Mouse (Mus musculus): Measurements from ENCODE around the gene Gpr157.
A peak's percentile ranks its signal among the peaks of the same experiment; 100 is the strongest.
"Not testable (repeated sequence)": the region's sequence is repeated elsewhere in the genome, so short reads cannot be mapped to it uniquely, and the experiment has no call there.

Gpr157 gene

DNA sequence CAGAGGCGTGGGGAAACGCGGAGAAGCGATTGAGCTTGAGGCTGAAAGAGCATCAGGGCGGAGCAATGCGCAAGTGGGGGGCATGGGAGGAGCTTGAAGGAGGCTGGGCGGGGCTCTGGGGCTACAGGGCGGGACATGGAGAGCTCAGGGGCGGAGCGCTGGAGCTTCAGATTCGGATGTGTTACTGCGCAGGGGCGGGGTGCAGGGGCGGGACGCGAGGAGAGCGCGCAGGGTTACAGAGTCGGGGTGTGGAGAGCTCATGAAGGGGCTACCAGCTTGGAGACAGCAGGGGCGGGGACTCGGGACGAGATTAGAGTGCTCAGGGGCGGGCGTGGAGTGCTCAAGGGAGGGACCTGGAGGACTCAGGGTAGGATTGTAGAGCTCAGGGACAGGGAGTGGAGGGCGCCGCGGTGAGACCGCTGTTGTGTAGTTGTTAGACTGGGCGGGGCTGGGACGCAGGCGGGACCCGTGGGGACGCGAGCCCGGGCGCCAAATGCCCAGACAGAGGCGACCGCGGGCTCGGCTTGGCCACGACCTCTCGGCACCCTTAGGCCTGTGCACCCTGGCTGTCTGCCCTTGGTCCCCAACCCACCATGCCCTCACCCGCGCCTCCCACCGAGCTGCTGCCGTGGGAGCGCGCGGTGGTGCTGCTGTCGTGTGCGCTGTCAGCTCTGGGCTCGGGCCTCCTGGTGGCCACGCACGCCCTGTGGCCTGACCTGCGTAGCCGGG is at the start of gene Gpr157:
Gene Gpr157 (plus strand): TSS at position 205 of the 729 bp plus-strand sequence.
- peak; percentile 86 for DNase-seq (ENCODE audit: low spot score)

DNA sequence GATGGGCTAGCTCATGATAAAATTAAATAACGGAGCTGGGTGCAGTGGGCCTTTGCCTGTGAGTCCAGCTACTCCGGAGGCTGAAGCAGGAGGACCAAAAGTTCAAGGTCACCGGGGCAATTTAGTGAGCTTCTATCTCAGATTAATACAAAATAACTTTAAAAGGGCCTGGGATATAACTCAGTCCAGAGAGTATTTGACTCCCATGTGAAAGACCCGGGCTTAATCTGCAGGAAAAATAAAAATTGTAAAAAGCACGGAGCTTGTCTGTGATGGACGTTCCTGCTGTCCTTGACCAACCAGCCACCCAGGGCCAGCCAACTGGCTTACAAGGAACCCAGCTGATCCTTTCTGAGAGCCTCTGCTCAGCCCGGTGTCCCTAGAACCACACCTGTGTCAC is 48.6 kb upstream of the Gpr157 start:
- DNase-seq (ENCODE audit: low spot score), result no peak

DNA sequence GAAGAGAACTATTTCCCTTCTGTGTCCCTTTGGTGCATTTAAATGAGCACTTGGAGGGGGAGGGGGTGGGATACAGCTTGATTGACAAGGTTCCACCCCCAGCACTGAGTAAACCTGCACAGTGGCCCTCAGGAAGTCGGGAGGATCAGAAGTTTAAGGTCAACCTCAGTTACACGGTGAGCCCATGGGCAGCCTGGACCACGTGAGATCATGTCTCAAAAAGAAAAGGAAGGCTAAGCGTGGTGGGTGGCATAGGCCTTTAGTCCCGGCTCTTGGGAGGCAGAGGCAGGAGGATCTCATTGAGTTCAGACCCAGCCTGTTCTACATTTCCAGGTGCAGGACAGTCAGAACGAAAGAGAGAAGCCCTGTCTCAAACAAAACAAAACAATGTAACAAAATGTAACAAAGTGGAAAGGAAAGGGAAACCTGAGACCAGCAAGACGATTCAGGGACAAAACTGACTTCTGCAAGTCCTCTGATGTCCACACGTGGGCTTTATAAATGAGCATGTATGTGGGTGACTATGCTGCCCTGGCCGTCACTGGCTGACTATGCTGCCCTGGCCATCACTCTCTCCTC is 47.1 kb upstream of the Gpr157 start:
- DNase-seq (ENCODE audit: low spot score), result no peak

DNA sequence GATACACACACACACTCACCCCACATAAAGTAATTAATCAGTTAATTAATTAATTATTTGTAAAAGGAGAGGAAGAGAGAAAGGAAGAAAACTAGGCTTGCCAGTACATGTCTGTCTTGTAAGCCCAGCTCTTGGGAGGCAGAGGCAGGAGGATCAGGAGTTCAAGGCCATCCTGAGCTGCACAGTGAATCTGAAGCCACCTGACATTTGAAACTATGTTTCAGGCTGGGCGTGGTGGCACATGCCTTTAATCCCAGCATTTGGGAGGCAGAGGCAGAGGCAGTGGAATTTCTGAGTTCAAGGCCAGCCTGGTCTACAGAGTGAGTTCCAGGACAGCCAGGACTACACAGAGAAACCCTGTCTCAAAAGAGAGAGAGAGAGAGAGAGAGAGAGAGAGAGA is 46.3 kb upstream of the Gpr157 start:
- DNase-seq (ENCODE audit: low spot score), result not testable (repeated sequence)

DNA sequence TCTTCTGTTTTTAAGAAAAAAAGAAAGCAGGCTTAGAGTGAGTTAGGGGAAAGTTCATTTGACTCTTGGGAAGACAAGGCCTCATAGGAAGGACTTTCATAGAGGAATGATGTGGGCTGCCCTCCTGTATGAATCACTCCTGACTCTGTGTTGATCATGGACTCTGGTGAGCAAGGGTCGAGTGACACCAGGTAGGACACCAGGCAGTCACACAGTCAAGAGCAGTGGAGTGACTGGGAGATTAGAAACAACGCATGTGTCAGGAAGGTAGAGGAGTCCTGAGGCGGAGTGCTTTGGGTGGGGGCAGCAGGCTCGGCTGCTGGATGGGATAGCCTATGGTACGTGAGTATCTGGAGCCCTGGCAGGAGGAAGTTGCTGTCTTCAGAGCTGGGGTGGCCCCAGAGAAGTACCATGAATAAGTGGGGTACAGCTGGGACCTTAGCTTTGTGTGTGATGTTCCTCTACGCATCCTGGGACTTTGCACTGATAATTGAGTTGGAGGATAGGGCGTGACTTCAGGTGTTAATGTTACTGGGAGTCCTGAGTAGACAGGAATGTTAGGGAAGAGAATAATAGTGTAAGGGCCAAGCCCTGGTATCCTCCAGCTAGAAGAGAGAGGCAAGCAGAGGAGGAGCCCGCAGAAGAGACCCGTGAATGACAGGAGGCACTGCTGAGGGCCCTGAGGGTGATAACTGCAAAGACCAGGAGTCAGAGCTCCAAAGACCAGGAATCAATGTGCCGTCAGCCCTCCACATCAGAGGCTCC is 45.6 kb upstream of the Gpr157 start:
- DNase-seq (ENCODE audit: low spot score), result no peak

GRCm38 (mm10) chr4:150043591-150043990 is 43.6 kb upstream of the Gpr157 start:
- DNase-seq (ENCODE audit: low spot score), result no peak

- DNase-seq (ENCODE audit: low spot score), result peak; percentile 33
These were observed 39.1 kb upstream of the Gpr157 start for GRCm38 (mm10) chr4:150048038-150048437.

DNA sequence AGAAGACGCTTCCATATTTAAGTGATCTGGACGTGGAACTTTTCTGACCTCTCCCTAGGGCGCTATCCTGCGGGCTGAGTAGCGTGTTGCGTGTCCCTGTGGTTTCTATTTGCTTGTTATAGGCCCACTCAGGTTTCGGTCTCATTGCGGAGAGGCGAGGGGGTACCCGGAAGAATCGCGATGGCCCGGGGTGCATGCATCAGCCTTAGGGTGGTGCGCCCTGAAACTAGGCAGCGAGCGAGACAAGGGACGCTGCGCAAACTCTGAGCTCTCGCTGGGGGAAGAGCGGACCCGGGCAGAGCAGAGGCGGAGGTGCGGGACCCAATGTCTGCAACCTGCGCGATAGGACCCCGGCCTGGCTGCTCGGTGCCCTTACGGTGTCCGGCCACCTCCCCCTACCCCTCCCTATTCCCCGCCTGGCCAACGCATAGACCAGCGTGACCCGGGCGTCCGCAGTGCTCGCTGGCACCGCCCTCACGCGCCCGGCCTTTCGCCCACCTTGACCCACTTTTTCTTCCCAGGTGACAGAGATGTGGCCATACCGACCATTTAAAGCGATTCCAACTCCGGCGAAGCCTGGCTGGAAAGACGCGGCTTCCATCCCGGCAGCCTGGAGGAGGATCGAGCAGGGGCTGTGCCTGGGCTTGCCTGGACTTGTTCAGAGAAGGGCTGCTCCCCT is 38.5 kb upstream of the Gpr157 start:
- no peak for DNase-seq (ENCODE audit: low spot score)

DNA sequence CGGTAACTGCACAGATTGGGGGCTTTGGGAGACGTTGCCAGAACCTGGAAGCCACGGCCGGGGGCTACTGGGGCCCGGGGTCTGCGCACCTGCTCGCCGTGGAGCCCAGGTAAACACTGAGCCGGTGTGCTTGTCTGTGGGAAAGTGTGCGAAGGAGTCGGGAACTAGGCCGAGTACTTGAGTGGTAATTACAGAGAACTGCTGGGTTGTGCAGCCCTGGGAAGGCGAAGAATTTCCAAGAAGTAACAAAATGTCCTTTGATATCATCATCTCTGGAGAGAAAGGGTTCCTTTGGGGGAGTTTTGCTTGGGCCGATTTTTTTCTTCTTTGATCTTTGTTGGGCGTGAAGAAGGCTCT is 38.0 kb upstream of the Gpr157 start:
- no peak for DNase-seq (ENCODE audit: low spot score)

DNA sequence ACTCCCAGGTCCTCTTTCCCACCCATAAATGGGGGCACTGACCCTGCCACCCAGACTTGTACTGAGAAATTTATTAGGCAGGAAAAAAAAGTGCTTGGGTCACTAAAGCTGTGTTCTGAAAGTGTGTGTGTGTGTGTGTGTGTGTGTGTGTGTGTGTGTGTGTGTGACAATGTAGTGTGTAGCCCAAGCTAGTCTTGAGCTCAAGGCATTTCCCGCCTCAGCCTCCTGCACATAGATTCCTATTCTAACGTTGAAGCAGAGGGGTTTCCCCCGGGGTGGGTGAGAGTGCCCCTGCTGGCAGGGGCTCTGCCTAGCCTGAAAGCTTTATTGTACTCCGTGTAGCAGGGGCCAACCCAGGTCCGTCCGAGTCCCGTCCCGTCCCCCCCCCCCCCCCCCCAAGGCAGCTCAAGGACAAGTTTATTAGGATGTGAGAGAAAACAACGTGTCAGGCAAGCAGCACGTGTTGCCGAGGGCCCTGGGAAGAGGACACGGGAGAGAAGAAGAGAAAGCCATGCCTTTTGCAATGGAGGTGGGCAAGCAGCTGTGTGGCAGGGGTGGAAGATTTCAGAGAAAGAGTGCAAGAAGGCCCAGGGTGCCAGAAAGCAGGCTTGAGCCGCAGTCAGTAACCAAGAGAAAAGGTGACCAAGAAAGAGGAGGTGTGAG is 37.5 kb upstream of the Gpr157 start:
- DNase-seq (ENCODE audit: low spot score), result no peak

- DNase-seq (ENCODE audit: low spot score), result no peak
These were observed 35.7 kb upstream of the Gpr157 start for GRCm38 (mm10) chr4:150051514-150051913.

- DNase-seq (ENCODE audit: low spot score), result no peak
These were observed 34.8 kb upstream of the Gpr157 start for GRCm38 (mm10) chr4:150052380-150052779.

DNA sequence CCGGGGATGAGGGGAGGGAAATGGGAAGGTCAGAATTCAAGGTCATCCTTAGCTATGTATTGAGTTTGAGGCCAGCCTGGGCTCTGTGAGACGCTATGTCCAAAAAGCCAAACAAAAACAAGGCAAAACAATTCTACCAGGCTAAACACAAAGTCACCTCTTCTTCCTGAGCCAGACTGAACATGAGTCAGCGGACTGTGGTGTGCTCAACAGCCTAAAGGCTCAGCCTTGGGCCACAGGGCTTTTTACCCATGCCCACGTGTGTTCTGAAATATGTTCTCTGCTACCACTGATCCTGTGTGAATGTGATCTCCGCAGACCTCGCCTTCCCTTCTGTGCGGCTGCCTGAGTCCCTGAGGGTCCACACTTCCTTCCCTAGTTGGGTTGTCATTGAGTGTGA is 31.0 kb upstream of the Gpr157 start:
- DNase-seq (ENCODE audit: low spot score), result no peak

GRCm38 (mm10) chr4:150057722-150058121 is 29.4 kb upstream of the Gpr157 start:
- DNase-seq (ENCODE audit: low spot score), result no peak

GRCm38 (mm10) chr4:150059841-150060468 is 27.2 kb upstream of the Gpr157 start:
- no peak for DNase-seq (ENCODE audit: low spot score)

DNA sequence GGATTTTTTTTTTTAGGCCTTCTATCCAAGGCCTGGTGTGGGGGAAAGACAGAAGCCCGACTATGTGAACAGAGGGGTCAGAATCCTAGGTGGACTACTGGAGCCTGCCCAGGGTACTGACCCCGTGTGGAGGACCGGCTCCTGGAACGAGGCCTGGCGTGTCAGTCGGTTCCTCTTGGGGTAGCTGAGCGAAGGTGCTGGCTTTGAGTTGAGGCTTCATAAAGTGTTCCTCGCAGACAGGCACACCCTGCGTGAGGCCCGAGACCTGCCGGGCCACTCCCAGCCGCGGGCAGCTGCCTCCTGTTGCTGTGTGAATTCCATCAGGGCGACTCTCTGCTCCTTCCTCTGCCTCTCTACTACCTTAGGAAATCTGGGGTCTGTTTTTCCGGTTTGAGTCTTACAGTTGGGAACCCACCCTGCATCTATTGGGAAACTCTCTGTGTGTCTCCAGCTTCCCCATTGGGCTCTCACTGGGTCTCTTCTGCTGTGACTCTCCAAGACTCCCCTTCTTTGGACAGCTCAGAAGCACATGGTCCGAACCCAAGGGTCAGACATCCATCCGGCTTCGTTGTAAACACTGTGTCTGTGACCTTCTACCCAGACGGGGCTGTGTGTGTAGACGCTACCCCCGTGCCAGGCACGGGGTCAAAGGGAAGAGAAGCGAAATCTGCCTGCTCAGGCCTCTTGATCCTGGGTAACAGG is 26.5 kb upstream of the Gpr157 start:
- DNase-seq (ENCODE audit: low spot score), result no peak

GRCm38 (mm10) chr4:150061432-150062225 is 25.5 kb upstream of the Gpr157 start:
- peak; percentile 29 for DNase-seq (ENCODE audit: low spot score)

GRCm38 (mm10) chr4:150066706-150067323 is 20.4 kb upstream of the Gpr157 start:
- no peak for DNase-seq (ENCODE audit: low spot score)

DNA sequence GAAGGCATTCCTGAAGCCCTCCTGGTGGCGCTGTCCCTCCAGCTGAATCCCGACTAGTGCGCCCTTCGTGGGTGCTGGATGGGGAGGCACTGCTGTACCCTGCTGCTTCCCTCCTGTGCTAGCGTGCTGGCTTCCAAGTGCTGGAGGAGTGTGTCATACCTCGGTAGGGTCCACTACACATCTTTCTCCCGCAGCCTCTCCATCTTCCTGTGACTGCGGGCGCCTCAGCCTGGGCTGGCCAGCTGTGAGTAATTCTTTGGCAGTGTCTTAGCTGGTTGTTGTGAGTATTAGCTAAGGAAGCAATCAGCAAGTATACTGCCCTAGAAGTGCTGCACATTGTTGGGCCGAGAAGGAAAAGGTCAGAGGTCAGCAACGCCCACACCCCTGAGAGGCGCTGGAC is 18.9 kb upstream of the Gpr157 start:
- no peak for DNase-seq (ENCODE audit: low spot score)

GRCm38 (mm10) chr4:150070136-150070535 is 17.0 kb upstream of the Gpr157 start:
- DNase-seq (ENCODE audit: low spot score), result no peak

All from ovary, postnatal 14 days (tissue).